Mouse (Mus musculus) embryonic facial prominence, embryonic 13.5 days (tissue): ENCODE measurements around the gene Pnmt. TPM values are rescaled to one million over a fixed set of nuclear protein-coding genes. Genes with fewer than 3 reads are reported as not detected.
"Not testable (repeated sequence)": the region's sequence is repeated elsewhere in the genome, so short reads cannot be mapped to it uniquely, and the experiment has no call there.

Source experiments
- ATAC-seq: fragments of 200-750 bp; cut with Nextera tagmentation; 2 replicates; pipeline ENCODE4 v1.8.0; 2017; ENCODE audit warnings: low read depth; ENCODE audit not compliant: insufficient number of reproducible peaks, insufficient read depth, low FRiP score, low TSS enrichment
- H3K27ac ChIP-seq: fragments of 300-500 bp; sonication (generic); 2 replicates; pipeline ENCODE4 v1.5.1; 2015; ENCODE audit warnings: moderate library complexity, mild to moderate bottlenecking, inconsistent platforms
- H3K27me3 ChIP-seq: fragments of 300-500 bp; sonication (generic); 2 replicates; pipeline ENCODE4 v1.6.1; 2015; ENCODE audit warnings: mild to moderate bottlenecking, inconsistent platforms
- H3K36me3 ChIP-seq: fragments of 300-500 bp; sonication (generic); 2 replicates; pipeline ENCODE4 v1.6.1; 2015; ENCODE audit warnings: mild to moderate bottlenecking, inconsistent platforms
- H3K4me1 ChIP-seq: fragments of 300-500 bp; sonication (generic); 2 replicates; pipeline ENCODE4 v1.6.1; 2015; ENCODE audit warnings: inconsistent platforms
- H3K4me2 ChIP-seq: fragments of 300-500 bp; sonication (generic); 2 replicates; pipeline ENCODE4 v1.6.1; 2015; ENCODE audit warnings: moderate library complexity, mild to moderate bottlenecking, inconsistent platforms
- H3K4me3 ChIP-seq: fragments of 300-500 bp; sonication (generic); 2 replicates; pipeline ENCODE4 v1.5.1; 2015; ENCODE audit warnings: mild to moderate bottlenecking, inconsistent platforms
- H3K9ac ChIP-seq: fragments of 300-500 bp; sonication (generic); 2 replicates; pipeline ENCODE4 v1.6.1; 2015; ENCODE audit warnings: mild to moderate bottlenecking, inconsistent platforms
- H3K9me3 ChIP-seq: fragments of 300-500 bp; sonication (generic); 2 replicates; pipeline ENCODE4 v1.6.1; 2016; ENCODE audit warnings: inconsistent platforms
- WGBS: fragments of 180-500 bp; shearing (Covaris S2); methylation state at CpG from one replicate; pipeline ENCODE4 v1.1.7; 2015; ENCODE audit warnings: mixed read lengths; 5-methylcytosine and 5-hydroxymethylcytosine counted together
- polyA plus RNA-seq: library from polyadenylated mRNA; unstranded; fragments of >200 nt; fragmentation: Nextera tagmentation; extraction: Ambion mirVana; gene quantifications from 2 replicates; pipeline ENCODE4 v1.2.1, GENCODE M21; 2015

Gene Pnmt
- polyA plus RNA-seq, 1 experiment from 2014 or later: 1.3 TPM

- no peak for ATAC-seq
- WGBS: 89% methylated on average over 8 of the region's 8 CpGs
- peaks cover 62% of the 10 kb centered on the region for H3K36me3 ChIP-seq
- H3K9me3 ChIP-seq: no peaks in the 10 kb centered on the region
- no peak overlapping the region for H3K4me3 ChIP-seq
- H3K27me3 ChIP-seq: no peaks in the 10 kb centered on the region
- no peak overlapping the region for H3K4me2 ChIP-seq
- no peak overlapping the region for H3K27ac ChIP-seq
- H3K4me1 ChIP-seq: peaks cover 14% of the 10 kb centered on the region
- H3K9ac ChIP-seq: 0 out of 2 replicates have a peak overlapping the region, but pooled peaks have one; percentile 32
These were observed 12.0 kb upstream of the Pnmt start for GRCm38 (mm10) chr11:98374266-98374665.

GRCm38 (mm10) chr11:98376756-98377155 is 9.5 kb upstream of the Pnmt start:
- H3K36me3 ChIP-seq: peaks cover 82% of the 10 kb centered on the region

DNA sequence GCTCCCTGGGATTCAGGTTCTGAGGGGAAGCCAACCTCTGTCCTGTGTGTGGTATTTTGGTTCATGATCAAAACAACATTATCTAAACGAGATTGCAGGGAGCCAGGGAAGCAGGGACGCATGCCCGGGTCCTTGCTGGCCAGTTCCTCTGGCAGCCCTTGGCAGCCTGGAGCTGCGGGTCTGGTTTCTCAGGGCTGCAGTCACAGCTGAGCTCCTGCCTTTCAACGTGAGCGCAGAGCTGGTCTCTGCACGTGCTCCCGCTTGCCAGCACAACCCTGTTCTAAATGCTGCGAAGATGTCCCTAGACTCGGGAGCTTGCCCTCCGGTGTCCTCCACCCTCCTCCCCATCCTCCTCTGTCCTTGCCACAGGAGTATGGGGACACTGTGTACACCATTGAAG is 8.5 kb upstream of the Pnmt start:
- no peaks in the 10 kb centered on the region for H3K4me1 ChIP-seq
- no peak overlapping the region for H3K27ac ChIP-seq
- no peak overlapping the region for H3K4me3 ChIP-seq
- no peaks in the 10 kb centered on the region for H3K9me3 ChIP-seq
- no peaks in the 10 kb centered on the region for H3K27me3 ChIP-seq
- no peak for ATAC-seq
- WGBS: 79% methylated on average over 11 of the region's 11 CpGs
- H3K9ac ChIP-seq: no peak overlapping the region
- no peak overlapping the region for H3K4me2 ChIP-seq
- peaks cover 81% of the 10 kb centered on the region for H3K36me3 ChIP-seq

More at GRCm38 (mm10) chr11:98376756-98377155, 9.5 kb upstream of the Pnmt start:
- H3K9ac ChIP-seq: no peak overlapping the region
- 74% methylated on average over 5 of the region's 5 CpGs for WGBS
- no peak overlapping the region for H3K27ac ChIP-seq
- no peak overlapping the region for H3K4me2 ChIP-seq
- no peak for ATAC-seq
- peaks cover 4% of the 10 kb centered on the region for H3K4me1 ChIP-seq
- no peaks in the 10 kb centered on the region for H3K9me3 ChIP-seq
- H3K27me3 ChIP-seq: no peaks in the 10 kb centered on the region
- no peak overlapping the region for H3K4me3 ChIP-seq

DNA sequence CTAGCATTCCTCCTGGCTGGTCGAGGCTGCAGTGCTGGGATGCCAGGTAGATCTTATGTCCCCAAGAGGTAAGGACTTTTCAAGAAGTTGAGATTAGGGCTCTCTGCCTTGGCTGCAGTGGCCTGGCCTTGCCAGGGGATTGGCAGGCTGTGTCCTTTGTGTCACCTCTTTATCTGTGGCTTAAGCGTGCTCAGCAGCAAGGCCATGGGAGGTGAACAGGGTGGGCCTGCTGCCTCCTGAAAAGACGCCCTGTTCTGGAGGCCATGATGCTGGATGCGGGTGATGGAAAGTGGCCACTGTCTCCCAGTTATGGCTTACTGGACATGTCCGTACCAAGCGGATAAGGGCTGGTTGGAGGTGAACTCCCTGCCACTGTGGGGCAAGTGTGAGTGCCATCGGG is 6.9 kb upstream of the Pnmt start:
- Histone ChIP-seq H3K4me3 (no peak overlapping the region), H3K9ac (no peak overlapping the region), H3K9me3 (no peaks in the 10 kb centered on the region), H3K36me3 (peaks cover 69% of the 10 kb centered on the region), H3K4me1 (no peaks in the 10 kb centered on the region), H3K4me2 (no peak overlapping the region), H3K27me3 (peaks cover 10% of the 10 kb centered on the region), H3K27ac (no peak overlapping the region; the same call in 1 of the 2 replicates)
- 92% methylated on average over 7 of the region's 7 CpGs for WGBS
- ATAC-seq: no peak

- WGBS: 88% methylated on average over 6 of the region's 6 CpGs
- Histone ChIP-seq H3K27ac (no peak overlapping the region; the same call in 1 of the 2 replicates), H3K36me3 (peaks cover 62% of the 10 kb centered on the region), H3K9me3 (no peaks in the 10 kb centered on the region), H3K27me3 (peaks cover 17% of the 10 kb centered on the region), H3K4me3 (no peak overlapping the region), H3K4me1 (no peaks in the 10 kb centered on the region), H3K4me2 (no peak overlapping the region), H3K9ac (peak overlapping the region; percentile 36; the same call in 1 of the 2 replicates)
- no peak for ATAC-seq
These were observed 6.1 kb upstream of the Pnmt start for GRCm38 (mm10) chr11:98380106-98380505.

- peaks cover 4% of the 10 kb centered on the region for H3K4me1 ChIP-seq
- ATAC-seq: no peak
- WGBS: 90% methylated on average over 2 of the region's 2 CpGs
These were observed 4.6 kb upstream of the Pnmt start for GRCm38 (mm10) chr11:98381651-98382050.

GRCm38 (mm10) chr11:98382405-98382804 is 3.8 kb upstream of the Pnmt start:
- H3K27ac ChIP-seq, H3K4me2 ChIP-seq, H3K4me1 ChIP-seq, H3K4me3 ChIP-seq, H3K9ac ChIP-seq, H3K9me3 ChIP-seq, ATAC-seq: not testable (repeated sequence)
- H3K27me3 ChIP-seq: peaks cover 40% of the 10 kb centered on the region
- H3K36me3 ChIP-seq: peaks cover 39% of the 10 kb centered on the region
- WGBS: 52% methylated on average over 2 of the region's 2 CpGs

More at GRCm38 (mm10) chr11:98381651-98382050, 4.6 kb upstream of the Pnmt start:
- H3K9me3 ChIP-seq: no peaks in the 10 kb centered on the region
- H3K4me2 ChIP-seq: no peak overlapping the region
- no peak overlapping the region for H3K4me3 ChIP-seq
- H3K27me3 ChIP-seq: peaks cover 33% of the 10 kb centered on the region
- H3K36me3 ChIP-seq: peaks cover 47% of the 10 kb centered on the region
- no peak overlapping the region for H3K9ac ChIP-seq
- no peak overlapping the region for H3K27ac ChIP-seq

- Histone ChIP-seq H3K4me1 (peaks cover 6% of the 10 kb centered on the region), H3K4me3 (no peak within 1 kb of the TSS), H3K27me3 (peaks cover 50% of the 10 kb centered on the region), H3K9me3 (no peaks in the 10 kb centered on the region), H3K27ac (no peak within 1 kb of the TSS), H3K4me2 (no peak within 1 kb of the TSS), H3K36me3 (peaks cover 29% of the 10 kb centered on the region), H3K9ac (no peak within 1 kb of the TSS)
- ATAC-seq: no peak
- 49% methylated on average over 14 of the region's 14 CpGs for WGBS
These were observed 2.8 kb upstream of the Pnmt start, which contains the start of gene Tcap for GRCm38 (mm10) chr11:98383261-98384030. Gene Tcap (plus strand): TSS chr11:98383811.

DNA sequence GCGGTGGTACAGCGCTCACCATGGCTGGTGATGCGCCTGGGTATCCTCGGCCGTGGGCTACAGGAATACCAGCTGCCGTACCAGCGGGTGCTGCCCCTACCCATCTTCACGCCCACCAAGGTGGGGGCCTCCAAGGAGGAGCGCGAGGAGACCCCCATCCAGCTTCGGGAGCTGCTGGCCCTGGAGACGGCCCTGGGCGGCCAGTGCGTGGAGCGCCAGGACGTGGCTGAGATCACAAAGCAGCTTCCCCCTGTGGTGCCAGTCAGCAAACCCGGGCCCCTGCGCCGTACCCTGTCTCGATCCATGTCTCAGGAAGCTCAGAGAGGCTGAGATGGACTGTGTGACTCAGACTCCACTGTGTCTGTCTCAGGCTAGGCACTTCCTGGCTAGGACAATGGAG is 2.0 kb upstream of the Pnmt start:
- Histone ChIP-seq H3K4me3 (no peak overlapping the region), H3K27me3 (peaks cover 58% of the 10 kb centered on the region), H3K27ac (no peak overlapping the region), H3K4me2 (no peak overlapping the region), H3K9me3 (no peaks in the 10 kb centered on the region), H3K4me1 (peaks cover 7% of the 10 kb centered on the region), H3K36me3 (peaks cover 21% of the 10 kb centered on the region), H3K9ac (no peak overlapping the region)
- ATAC-seq: no peak
- WGBS: 66% methylated on average over 20 of the region's 20 CpGs

DNA sequence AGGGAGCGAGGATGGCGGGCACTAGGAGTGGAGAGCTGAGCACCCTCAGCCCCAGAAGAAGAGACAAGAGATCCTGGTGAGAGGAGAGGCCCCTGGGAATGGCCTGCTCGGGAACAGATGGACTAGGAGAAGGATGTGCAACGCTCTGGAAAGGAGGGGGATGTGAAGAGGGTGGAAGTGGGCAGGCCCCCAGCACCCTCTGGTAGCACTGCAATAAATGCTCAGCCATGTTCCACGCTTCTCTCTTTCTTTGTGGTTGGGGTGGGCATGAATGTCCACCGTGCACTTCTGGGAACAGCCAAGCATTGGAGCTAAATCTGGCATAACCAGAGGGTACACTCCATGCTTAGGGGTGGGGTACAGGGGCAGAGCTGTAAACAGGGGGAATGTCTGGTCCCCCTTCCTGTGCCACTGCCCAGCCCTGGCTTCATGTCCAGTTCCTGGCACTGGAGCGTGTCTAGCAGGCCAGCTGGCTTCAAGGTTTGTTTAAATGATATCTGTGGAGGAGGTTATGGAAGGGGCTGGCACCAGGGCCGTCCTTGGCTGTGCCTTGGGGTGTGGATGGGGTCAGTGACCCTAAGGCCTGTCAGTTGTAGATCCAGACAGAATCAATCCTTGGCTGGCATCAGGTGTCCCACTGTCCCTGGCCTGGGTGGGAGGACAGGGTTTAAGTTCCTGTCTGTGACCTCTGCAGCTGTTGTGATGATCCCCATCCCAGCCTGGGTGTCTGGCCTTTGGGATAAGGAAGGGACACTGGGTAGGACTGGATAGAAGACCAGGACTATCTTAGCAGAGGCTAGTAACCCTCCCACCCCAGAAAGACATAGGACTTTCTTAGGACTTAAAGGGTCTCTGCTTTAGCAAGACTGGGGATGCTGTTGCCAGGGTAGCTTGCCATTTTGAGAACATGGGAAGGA is 1.3 kb upstream of the Pnmt start:
- Histone ChIP-seq H3K9me3 (no peaks in the 10 kb centered on the region), H3K4me1 (peaks cover 9% of the 10 kb centered on the region), H3K36me3 (peaks cover 13% of the 10 kb centered on the region), H3K27ac (no peak overlapping the region), H3K4me3 (no peak overlapping the region), H3K9ac (no peak overlapping the region), H3K4me2 (no peak overlapping the region), H3K27me3 (peaks cover 64% of the 10 kb centered on the region)
- WGBS: 58% methylated on average over 8 of the region's 8 CpGs
- no peak for ATAC-seq

- Histone ChIP-seq H3K4me2 (peak overlapping the region; percentile 36), H3K9me3 (no peaks in the 10 kb centered on the region), H3K4me1 (peaks cover 9% of the 10 kb centered on the region), H3K9ac (peak overlapping the region; percentile 59; the same call in 1 of the 2 replicates), H3K27ac (no peak overlapping the region), H3K4me3 (peak overlapping the region; percentile 21), H3K36me3 (0 out of 2 replicates have a peak, but pooled peaks cover 2% of the 10 kb centered on the region), H3K27me3 (peaks cover 79% of the 10 kb centered on the region)
- 20% methylated on average over 24 of the region's 24 CpGs for WGBS
- ATAC-seq: no peak
These were observed 346 bp downstream of the Pnmt start for GRCm38 (mm10) chr11:98386596-98386995.
